Mouse (Mus musculus) heart, embryonic 14.5 days (tissue): ENCODE measurements around the gene Ap2a2. TPM values are rescaled to one million over a fixed set of nuclear protein-coding genes. Genes with fewer than 3 reads are reported as not detected.

Experiments
- ATAC-seq: fragments of 200-750 bp; cut with Nextera tagmentation; 2 replicates; pipeline ENCODE4 v1.8.0; 2017; ENCODE audit warnings: low read depth, moderate TSS enrichment; ENCODE audit not compliant: insufficient number of reproducible peaks, insufficient read depth, low FRiP score
- H3K27ac ChIP-seq, 2 experiments: fragments of 200-500 bp in 1 of 2; fragments of 300-500 bp in 1 of 2; sonication (generic) in 1 of 2; replicated peaks in 1 of 2; 2 replicates each; pipeline ENCODE4 v1.5.1; 2012 to 2014; ENCODE audit warnings: low read depth in 2 of 2, low read length in 2 of 2, control low read depth in 1 of 2, mild to moderate bottlenecking in 1 of 2, mixed read lengths in 1 of 2; ENCODE audit not compliant: control insufficient read depth in 1 of 2, insufficient read depth in 1 of 2
- H3K27me3 ChIP-seq: fragments of 300-500 bp; sonication (generic); 2 replicates; pipeline ENCODE4 v1.6.1; 2014; ENCODE audit warnings: mild to moderate bottlenecking, low read length, control low read depth; ENCODE audit not compliant: control insufficient read depth, insufficient read depth
- H3K36me3 ChIP-seq: fragments of 300-500 bp; sonication (generic); 2 replicates; pipeline ENCODE4 v1.6.1; 2014; ENCODE audit warnings: mild to moderate bottlenecking, control low read depth, low read length, mixed read lengths; ENCODE audit not compliant: control insufficient read depth, insufficient read depth
- H3K4me1 ChIP-seq, 2 experiments: fragments of 200-500 bp in 1 of 2; fragments of 300-500 bp in 1 of 2; sonication (generic) in 1 of 2; 2 replicates each; pipeline ENCODE4 v1.6.1; 2012 to 2014; ENCODE audit warnings: low read length in 2 of 2, control low read depth in 1 of 2, mixed read lengths in 1 of 2; ENCODE audit not compliant: control insufficient read depth in 2 of 2, insufficient read depth in 2 of 2
- H3K4me2 ChIP-seq: fragments of 300-500 bp; sonication (generic); 2 replicates; pipeline ENCODE4 v1.6.1; 2014; ENCODE audit warnings: mild to moderate bottlenecking, low read length
- H3K4me3 ChIP-seq, 2 experiments: fragments of 200-500 bp in 1 of 2; fragments of 300-500 bp in 1 of 2; sonication (generic) in 1 of 2; 2 replicates each; pipeline ENCODE4 v1.5.1; 2012 to 2014; ENCODE audit warnings: low read length in 2 of 2, mild to moderate bottlenecking in 2 of 2, control low read depth in 1 of 2, low read depth in 1 of 2, moderate library complexity in 1 of 2; ENCODE audit not compliant: control insufficient read depth in 1 of 2, insufficient read depth in 1 of 2
- H3K9ac ChIP-seq: fragments of 300-500 bp; sonication (generic); 2 replicates; pipeline ENCODE4 v1.6.1; 2014; ENCODE audit warnings: mild to moderate bottlenecking, low read length
- H3K9me3 ChIP-seq: fragments of 300-500 bp; sonication (generic); 2 replicates; pipeline ENCODE4 v1.6.1; 2016; ENCODE audit warnings: low read length, control low read depth; ENCODE audit not compliant: control insufficient read depth
- WGBS: fragments of 180-500 bp; shearing (Covaris S2); extraction: QIAGEN DNeasy Blood & Tissue Kit; methylation state at CpG from one replicate; pipeline ENCODE4 v1.1.7; 2014; 5-methylcytosine and 5-hydroxymethylcytosine counted together
- polyA plus RNA-seq: library from polyadenylated mRNA; unstranded; fragments of >200 nt; fragmentation: Nextera tagmentation; extraction: Ambion mirVana; gene quantifications from 2 replicates; pipeline ENCODE4 v1.2.1, GENCODE M21; 2014

Gene Ap2a2
- polyA plus RNA-seq, 1 experiment from 2014 or later, result 48.1 TPM

GRCm38 (mm10) chr7:141570625-141571295, 8.8 kb downstream of the Ap2a2 start:
- no peaks in the 10 kb centered on the region for H3K27me3 ChIP-seq
- ATAC-seq, result no peak
- WGBS, result 88% methylated on average over 4 of the region's 4 CpGs

GRCm38 (mm10) chr7:141574041-141574440, 12.1 kb downstream of the Ap2a2 start:
- 52% methylated on average over 3 of the region's 3 CpGs for WGBS

More at GRCm38 (mm10) chr7:141570625-141571295, 8.8 kb downstream of the Ap2a2 start:
- Histone ChIP-seq H3K27ac (no peak overlapping the region), H3K4me2 (no peak overlapping the region), H3K36me3 (0 out of 2 replicates have a peak, but pooled peaks cover 6% of the 10 kb centered on the region), H3K4me1 (peaks cover 0 to 3% of the 10 kb centered on the region in 2 experiments; a peak in 1 of 4 replicates), H3K4me3 (no peak overlapping the region), H3K9ac (no peak overlapping the region), H3K9me3 (no peaks in the 10 kb centered on the region)

GRCm38 (mm10) chr7:141575481-141575880, 13.5 kb downstream of the Ap2a2 start:
- Histone ChIP-seq H3K27me3 (no peaks in the 10 kb centered on the region), H3K4me2 (no peak overlapping the region), H3K36me3 (0 out of 2 replicates have a peak, but pooled peaks cover 2% of the 10 kb centered on the region), H3K4me3 (no peak overlapping the region), H3K9me3 (no peaks in the 10 kb centered on the region), H3K27ac (no peak overlapping the region), H3K9ac (no peak overlapping the region), H3K4me1 (peaks cover 0 to 5% of the 10 kb centered on the region in 2 experiments; a peak in 2 of 4 replicates)
- 76% methylated on average over 3 of the region's 3 CpGs for WGBS
- ATAC-seq, result no peak

More at GRCm38 (mm10) chr7:141574041-141574440, 12.1 kb downstream of the Ap2a2 start:
- no peak for ATAC-seq
- Histone ChIP-seq H3K4me1 (peaks cover 0 to 5% of the 10 kb centered on the region in 2 experiments; a peak in 2 of 4 replicates), H3K4me2 (no peak overlapping the region), H3K4me3 (no peak overlapping the region), H3K9me3 (no peaks in the 10 kb centered on the region), H3K36me3 (0 out of 2 replicates have a peak, but pooled peaks cover 6% of the 10 kb centered on the region), H3K27me3 (no peaks in the 10 kb centered on the region), H3K27ac (no peak overlapping the region), H3K9ac (no peak overlapping the region)

- no peak overlapping the region for H3K4me2 ChIP-seq
- H3K4me1 ChIP-seq, result peaks cover 0 to 5% of the 10 kb centered on the region in 2 experiments; a peak in 2 of 4 replicates
- no peak for ATAC-seq
- H3K27me3 ChIP-seq, result no peaks in the 10 kb centered on the region
- H3K4me3 ChIP-seq, result no peak overlapping the region
- no peaks in the 10 kb centered on the region for H3K36me3 ChIP-seq
- no peak overlapping the region for H3K9ac ChIP-seq
- 80% methylated on average over 3 of the region's 3 CpGs for WGBS
- H3K9me3 ChIP-seq, result no peaks in the 10 kb centered on the region
- no peak overlapping the region for H3K27ac ChIP-seq
These were observed 15.8 kb downstream of the Ap2a2 start for GRCm38 (mm10) chr7:141577801-141578200.

GRCm38 (mm10) chr7:141578511-141578910, 16.5 kb downstream of the Ap2a2 start:
- H3K4me2 ChIP-seq, result no peak overlapping the region
- no peak overlapping the region for H3K4me3 ChIP-seq
- no peaks in the 10 kb centered on the region for H3K9me3 ChIP-seq
- 100% methylated on average over 1 of the region's 1 CpGs for WGBS
- no peak for ATAC-seq
- H3K4me1 ChIP-seq, result peaks cover 0 to 5% of the 10 kb centered on the region in 2 experiments; a peak in 2 of 4 replicates
- no peaks in the 10 kb centered on the region for H3K27me3 ChIP-seq
- H3K27ac ChIP-seq, result no peak overlapping the region
- no peaks in the 10 kb centered on the region for H3K36me3 ChIP-seq
- H3K9ac ChIP-seq, result no peak overlapping the region

- Histone ChIP-seq H3K36me3 (no peaks in the 10 kb centered on the region), H3K4me3 (no peak overlapping the region), H3K27ac (no peak overlapping the region), H3K4me1 (peaks cover 0 to 5% of the 10 kb centered on the region in 2 experiments; a peak in 2 of 4 replicates), H3K4me2 (no peak overlapping the region), H3K9ac (no peak overlapping the region), H3K9me3 (no peaks in the 10 kb centered on the region), H3K27me3 (no peaks in the 10 kb centered on the region)
- WGBS, result 94% methylated on average over 2 of the region's 2 CpGs
- ATAC-seq, result no peak
These were observed 17.0 kb downstream of the Ap2a2 start for GRCm38 (mm10) chr7:141578943-141579342.

GRCm38 (mm10) chr7:141581323-141581722, 19.4 kb downstream of the Ap2a2 start:
- ATAC-seq, result no peak
- WGBS, result 70% methylated on average over 7 of the region's 7 CpGs

More at GRCm38 (mm10) chr7:141581323-141581722, 19.4 kb downstream of the Ap2a2 start:
- H3K27ac ChIP-seq, result no peak overlapping the region
- H3K9me3 ChIP-seq, result no peaks in the 10 kb centered on the region
- H3K4me2 ChIP-seq, result no peak overlapping the region
- H3K27me3 ChIP-seq, result no peaks in the 10 kb centered on the region
- no peaks in the 10 kb centered on the region for H3K36me3 ChIP-seq
- no peak overlapping the region for H3K4me3 ChIP-seq
- H3K4me1 ChIP-seq, result peaks cover 0 to 4% of the 10 kb centered on the region in 2 experiments; a peak in 2 of 4 replicates
- H3K9ac ChIP-seq, result no peak overlapping the region
